ENCODE assay signal across 28 mouse cellular contexts in the genomic region with DNA sequence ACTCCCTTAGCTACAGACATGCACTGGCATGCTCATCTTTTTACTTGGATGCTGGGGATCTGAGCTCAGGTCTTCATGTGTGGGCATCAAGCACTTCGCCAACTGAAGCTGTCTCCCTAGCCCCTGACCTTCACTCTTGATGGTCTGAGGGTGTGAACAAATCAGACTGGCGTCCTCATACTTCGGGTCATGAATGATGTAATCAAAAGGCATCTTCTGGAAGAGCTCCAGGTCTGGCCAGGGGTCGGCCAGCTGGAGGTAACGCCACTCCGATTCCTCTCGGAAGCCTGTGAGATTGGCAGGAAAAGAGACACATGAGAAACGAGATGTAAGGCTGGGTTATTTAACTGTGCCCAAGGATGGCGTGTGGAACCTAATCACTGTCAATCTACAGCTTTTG. TPM values are rescaled to one million over a fixed set of nuclear protein-coding genes. Genes with fewer than 3 reads are reported as not detected.
"Had no signal": no experiment of that assay in that cellular context is flagged by ENCODE, and none has a peak within 500 bp of the region (broad histone marks: within the 10 kb centered on the region; RNA-seq: fewer than 3 reads in every experiment).

No protein-coding gene starts in this region.

- H3K27ac ChIP-seq: heart, adult 2 months; heart, embryonic 13.5 days; heart, embryonic 15.5 days; hindbrain, embryonic 14.5 days; intestine, embryonic 15.5 days; layer of hippocampus, adult 2 months; left cerebral cortex, adult 2 months; limb, embryonic 10.5 days; limb, embryonic 12.5 days; liver, embryonic 12.5 days; liver, embryonic 14.5 days had no signal

- ATAC-seq: hindbrain, embryonic 16.5 days; inflammation-experienced regulatory T-cells, adult 6 months; intestine, embryonic 15.5 days; intestine, postnatal 0 days; liver, embryonic 12.5 days had no signal

- H3K4me2 ChIP-seq: heart, embryonic 11.5 days; heart, embryonic 13.5 days; heart, embryonic 15.5 days; hindbrain, embryonic 14.5 days; intestine, embryonic 15.5 days; limb, embryonic 12.5 days; liver, embryonic 12.5 days had no signal

- DNase-seq: gastrocnemius, postnatal 14 days; gastrocnemius, postnatal 36 days; heart, adult 11 months; heart, adult 2 months; heart, postnatal 14 days; heart, postnatal 36 days; kidney, adult 18-20 months; kidney, adult 8-10 months; kidney, postnatal 10 days; kidney, postnatal 25 days; kidney, postnatal 4 days; liver had no signal

- H3K9me3 ChIP-seq: heart, embryonic 13.5 days; heart, embryonic 15.5 days; intestine, embryonic 15.5 days; limb, embryonic 10.5 days; limb, embryonic 12.5 days; liver, embryonic 12.5 days had no signal

- H3K4me1 ChIP-seq: heart, embryonic 13.5 days; heart, embryonic 15.5 days; intestine, embryonic 15.5 days; limb, embryonic 10.5 days; limb, embryonic 12.5 days; liver, embryonic 12.5 days had no signal

- H3K9ac ChIP-seq: heart, embryonic 13.5 days; heart, embryonic 15.5 days; hindbrain, embryonic 14.5 days; intestine, embryonic 15.5 days; limb, embryonic 12.5 days; liver, embryonic 12.5 days; liver, embryonic 14.5 days had no signal

- H3K4me3 ChIP-seq: heart, adult 2 months; heart, embryonic 13.5 days; heart, embryonic 15.5 days; intestine, embryonic 15.5 days; layer of hippocampus, adult 2 months; left cerebral cortex, adult 2 months; limb, embryonic 10.5 days; limb, embryonic 12.5 days; liver, embryonic 12.5 days had no signal

- H3K36me3 ChIP-seq: heart, embryonic 13.5 days; heart, embryonic 15.5 days; liver, embryonic 12.5 days had no signal

- H3K27me3 ChIP-seq: heart, embryonic 13.5 days; heart, embryonic 15.5 days; intestine, embryonic 15.5 days; limb, embryonic 12.5 days; liver, embryonic 12.5 days had no signal

RNA-seq across cellular contexts. Expression of gene Ntsr2, which starts 37.4 kb away (rescaled TPM):
- total RNA-seq: hematopoietic stem cell, adult 5-6 weeks had no signal
- polyA plus RNA-seq: heart, embryonic 11.5 days; heart, embryonic 13.5 days; inflammation-experienced regulatory T-cells, adult 6 months; intestine, postnatal 0 days; limb, embryonic 10.5 days; limb, embryonic 12.5 days; limb, embryonic 14.5 days; liver, embryonic 12.5 days; liver, embryonic 14.5 days had no signal
